8 mouse cellular contexts compared by ENCODE assay signal in genomic region chr7:90456149-90456844, GRCm38 (mm10). TPM values are rescaled to one million over a fixed set of nuclear protein-coding genes. Genes with fewer than 3 reads are reported as not detected.
DNase-seq lines count a peak whose midpoint lies in the region; ATAC-seq lines count a peak whose summit lies in the region.

No protein-coding gene starts in this region.

- peak overlapping the region; percentile 82 for H3K27ac ChIP-seq in macrophage

- ATAC-seq in granulocyte monocyte progenitor cell, adult 5-6 weeks (replicated peaks; ENCODE audit: poor library complexity, severe bottlenecking), result 0 out of 2 replicates have a peak, but pooled peaks have one; percentile 3

- 27% methylated on average over 7 of the region's 7 CpGs for WGBS in macrophage (ENCODE audit: missing documents)

- peak overlapping the region; percentile 83 for H3K4me3 ChIP-seq in macrophage (ENCODE audit: inconsistent target)

- peaks cover 48% of the 10 kb centered on the region for H3K79me2 ChIP-seq in macrophage (ENCODE audit: inconsistent target)

- peaks cover 5% of the 10 kb centered on the region; the same call in 1 of the 2 replicates for H3K36me3 ChIP-seq in macrophage (ENCODE audit: inconsistent target)

- intact Hi-C loops in heart, postnatal 10 days (cut with DNase I), result no loop called here

- DNase-seq in heart, adult 11 months, result peak; percentile 77
- no peak for DNase-seq in heart, postnatal 10 days
- peak; percentile 17 for DNase-seq in CD4-positive helper T cell, adult 2 months (ENCODE audit: low read depth, low spot score)
- no peak for DNase-seq in adrenal gland, adult 2 months
- no peak for DNase-seq in gastrocnemius, adult 8-10 months (ENCODE audit: low spot score in 2 of 2)
- DNase-seq in ovary, postnatal 10 days (ENCODE audit: low spot score), result no peak

RNA-seq across cellular contexts. Expression of gene Tmem126a, which starts 0.7 kb away (rescaled TPM):
- 10 to 100 TPM; 94.9 to 96.0 TPM for total RNA-seq in heart, postnatal 10 days (2021)
- total RNA-seq in granulocyte monocyte progenitor cell, adult 5-6 weeks (2014; fragmentation: Nextera tagmentation), result 69.3 and 70.3 TPM in 2 replicates
- 30.2 and 36.4 TPM in 2 replicates for total RNA-seq in granulocyte monocyte progenitor cell, adult 5-6 weeks (2017)
- 10 to 100 TPM in 9 of 26 experiments, 1 to 10 TPM in 15, not detected in 2; 1.1 to 32.0 (median 8.8) TPM for total RNA-seq in macrophage (2018; cell fraction: chromatin; rRNA removed)
- 10 to 100 TPM; 36.1 to 94.0 (median 60.1) TPM for total RNA-seq in macrophage (2018; cell fraction: cytosol; rRNA removed)
- 10 to 100 TPM in 18 of 26 experiments, 1 to 10 TPM in 8; 3.0 to 37.0 (median 12.6) TPM for total RNA-seq in macrophage (2018; cell fraction: nucleus; rRNA removed)
- polyA plus RNA-seq in macrophage (2018), result 51.6 to 90.6 TPM (median 59.9 TPM) in 3 replicates
- 10 to 100 TPM; 56.6 to 73.4 TPM for total RNA-seq in adrenal gland, adult 2 months (2021)
- 5.4 and 7.0 TPM in 2 replicates for polyA plus RNA-seq in adrenal gland, adult 2 months (2012; rRNA removed)
- 100 to 1,000 TPM in 3 of 4 experiments, 10 to 100 TPM in 1; 98.1 to 124 (median 119) TPM for total RNA-seq in gastrocnemius, adult 8-10 months (2022)

RNA-seq across cellular contexts. Expression of gene Crebzf, which starts 13.8 kb away (rescaled TPM):
- 10 to 100 TPM; 30.2 to 32.2 TPM for total RNA-seq in heart, postnatal 10 days (2021)
- total RNA-seq in granulocyte monocyte progenitor cell, adult 5-6 weeks (2014; fragmentation: Nextera tagmentation), result 81.3 and 110 TPM in 2 replicates
- 35.8 and 65.8 TPM in 2 replicates for total RNA-seq in granulocyte monocyte progenitor cell, adult 5-6 weeks (2017)
- total RNA-seq in macrophage (2018; cell fraction: chromatin; rRNA removed), result 100 to 1,000 TPM in 25 of 26 experiments, 10 to 100 TPM in 1; 96.9 to 295 (median 175) TPM
- 10 to 100 TPM; 10.2 to 26.8 (median 18.0) TPM for total RNA-seq in macrophage (2018; cell fraction: cytosol; rRNA removed)
- 100 to 1,000 TPM in 15 of 26 experiments, 10 to 100 TPM in 11; 60.9 to 197 (median 105) TPM for total RNA-seq in macrophage (2018; cell fraction: nucleus; rRNA removed)
- 19.9 to 39.0 TPM (median 38.2 TPM) in 3 replicates for polyA plus RNA-seq in macrophage (2018)
- 10 to 100 TPM; 57.5 to 66.2 TPM for total RNA-seq in adrenal gland, adult 2 months (2021)
- polyA plus RNA-seq in adrenal gland, adult 2 months (2012; rRNA removed), result 104 and 127 TPM in 2 replicates
- total RNA-seq in gastrocnemius, adult 8-10 months (2022), result 10 to 100 TPM; 15.3 to 17.7 (median 15.8) TPM

RNA-seq across cellular contexts. Expression of gene Tmem126b, which starts 19.5 kb away (rescaled TPM):
- total RNA-seq in heart, postnatal 10 days (2021), result 10 to 100 TPM; 17.0 to 19.6 TPM
- 6.1 and 12.1 TPM in 2 replicates for total RNA-seq in granulocyte monocyte progenitor cell, adult 5-6 weeks (2014; fragmentation: Nextera tagmentation)
- total RNA-seq in granulocyte monocyte progenitor cell, adult 5-6 weeks (2017), result 11.6 and 12.7 TPM in 2 replicates
- 10 to 100 TPM in 13 of 26 experiments, 1 to 10 TPM in 13; 1.7 to 51.6 (median 10.3) TPM for total RNA-seq in macrophage (2018; cell fraction: chromatin; rRNA removed)
- total RNA-seq in macrophage (2018; cell fraction: cytosol; rRNA removed), result 10 to 100 TPM in 25 of 26 experiments, 1 to 10 TPM in 1; 9.5 to 38.5 (median 30.1) TPM
- 10 to 100 TPM in 13 of 26 experiments, 1 to 10 TPM in 13; 4.0 to 55.6 (median 9.8) TPM for total RNA-seq in macrophage (2018; cell fraction: nucleus; rRNA removed)
- polyA plus RNA-seq in macrophage (2018), result 33.9 to 61.1 TPM (median 48.0 TPM) in 3 replicates
- 10 to 100 TPM; 19.3 to 25.7 TPM for total RNA-seq in adrenal gland, adult 2 months (2021)
- 3.2 and 3.5 TPM in 2 replicates for polyA plus RNA-seq in adrenal gland, adult 2 months (2012; rRNA removed)
- total RNA-seq in gastrocnemius, adult 8-10 months (2022), result 10 to 100 TPM; 18.6 to 23.7 (median 20.9) TPM

RNA-seq across cellular contexts. Expression of gene Dlg2, which starts 20.2 kb away (rescaled TPM):
- 1 to 10 TPM; 1.9 to 3.4 TPM for total RNA-seq in heart, postnatal 10 days (2021)
- 0.97 TPM in 1 of 2 replicates, not detected in the other for total RNA-seq in granulocyte monocyte progenitor cell, adult 5-6 weeks (2014; fragmentation: Nextera tagmentation)
- 1.1 and 1.6 TPM in 2 replicates for total RNA-seq in granulocyte monocyte progenitor cell, adult 5-6 weeks (2017)
- 1 to 10 TPM in 8 of 26 experiments, under 1 TPM in 11, not detected in 7; 0.21 to 2.3 (median 0.86) TPM for total RNA-seq in macrophage (2018; cell fraction: chromatin; rRNA removed)
- under 1 TPM in 20 of 26 experiments, not detected in 6; 0.03 to 0.35 (median 0.10) TPM for total RNA-seq in macrophage (2018; cell fraction: cytosol; rRNA removed)
- total RNA-seq in macrophage (2018; cell fraction: nucleus; rRNA removed), result 1 to 10 TPM in 4 of 26 experiments, under 1 TPM in 14, not detected in 8; 0.20 to 1.5 (median 0.52) TPM
- polyA plus RNA-seq in macrophage (2018), result 0.13 to 0.41 TPM (median 0.18 TPM) in 3 replicates
- total RNA-seq in adrenal gland, adult 2 months (2021), result 10 to 100 TPM; 84.3 to 91.7 TPM
- polyA plus RNA-seq in adrenal gland, adult 2 months (2012; rRNA removed), result 15.3 and 23.8 TPM in 2 replicates
- under 1 TPM; 0.21 to 0.94 (median 0.48) TPM for total RNA-seq in gastrocnemius, adult 8-10 months (2022)

RNA-seq across cellular contexts. Expression of gene Ccdc89, which starts 29.9 kb away (rescaled TPM):
- total RNA-seq in heart, postnatal 10 days (2021), result under 1 TPM; 0.17 to 0.27 TPM
- total RNA-seq in granulocyte monocyte progenitor cell, adult 5-6 weeks (2014; fragmentation: Nextera tagmentation), result not detected in 2 replicates
- total RNA-seq in granulocyte monocyte progenitor cell, adult 5-6 weeks (2017), result 0.60 TPM in 1 of 2 replicates, not detected in the other
- under 1 TPM in 4 of 26 experiments, not detected in 22; 0.25 to 0.92 (median 0.46) TPM for total RNA-seq in macrophage (2018; cell fraction: chromatin; rRNA removed)
- under 1 TPM in 24 of 26 experiments, not detected in 2; 0.05 to 0.36 (median 0.18) TPM for total RNA-seq in macrophage (2018; cell fraction: cytosol; rRNA removed)
- under 1 TPM in 4 of 26 experiments, not detected in 22; 0.22 to 0.61 (median 0.36) TPM for total RNA-seq in macrophage (2018; cell fraction: nucleus; rRNA removed)
- 0.20 to 0.35 TPM in 2 of 3 replicates, not detected in the other for polyA plus RNA-seq in macrophage (2018)
- total RNA-seq in adrenal gland, adult 2 months (2021), result under 1 TPM; 0.14 to 0.76 TPM
- 0.06 TPM in 1 of 2 replicates, not detected in the other for polyA plus RNA-seq in adrenal gland, adult 2 months (2012; rRNA removed)
- total RNA-seq in gastrocnemius, adult 8-10 months (2022), result not detected

Comparison
In these comparisons a context has a peak if more than half of its experiments do, and no peak if none do; other contexts are left out.
1. DNase-seq: peak in heart, adult 11 months (single experiment) and CD4-positive helper T cell, adult 2 months (single experiment); none in heart, postnatal 10 days (0 of 2), adrenal gland, adult 2 months (single experiment), gastrocnemius, adult 8-10 months (0 of 2) and ovary, postnatal 10 days (single experiment).